Mouse (Mus musculus): ENCODE data around the gene Gzmm. TPM values are rescaled to one million over a fixed set of nuclear protein-coding genes. Genes with fewer than 3 reads are reported as not detected.

Gzmm gene
- total RNA-seq, 2 experiments from 2014 or later, result 3.3 to 4.0 TPM

DNA sequence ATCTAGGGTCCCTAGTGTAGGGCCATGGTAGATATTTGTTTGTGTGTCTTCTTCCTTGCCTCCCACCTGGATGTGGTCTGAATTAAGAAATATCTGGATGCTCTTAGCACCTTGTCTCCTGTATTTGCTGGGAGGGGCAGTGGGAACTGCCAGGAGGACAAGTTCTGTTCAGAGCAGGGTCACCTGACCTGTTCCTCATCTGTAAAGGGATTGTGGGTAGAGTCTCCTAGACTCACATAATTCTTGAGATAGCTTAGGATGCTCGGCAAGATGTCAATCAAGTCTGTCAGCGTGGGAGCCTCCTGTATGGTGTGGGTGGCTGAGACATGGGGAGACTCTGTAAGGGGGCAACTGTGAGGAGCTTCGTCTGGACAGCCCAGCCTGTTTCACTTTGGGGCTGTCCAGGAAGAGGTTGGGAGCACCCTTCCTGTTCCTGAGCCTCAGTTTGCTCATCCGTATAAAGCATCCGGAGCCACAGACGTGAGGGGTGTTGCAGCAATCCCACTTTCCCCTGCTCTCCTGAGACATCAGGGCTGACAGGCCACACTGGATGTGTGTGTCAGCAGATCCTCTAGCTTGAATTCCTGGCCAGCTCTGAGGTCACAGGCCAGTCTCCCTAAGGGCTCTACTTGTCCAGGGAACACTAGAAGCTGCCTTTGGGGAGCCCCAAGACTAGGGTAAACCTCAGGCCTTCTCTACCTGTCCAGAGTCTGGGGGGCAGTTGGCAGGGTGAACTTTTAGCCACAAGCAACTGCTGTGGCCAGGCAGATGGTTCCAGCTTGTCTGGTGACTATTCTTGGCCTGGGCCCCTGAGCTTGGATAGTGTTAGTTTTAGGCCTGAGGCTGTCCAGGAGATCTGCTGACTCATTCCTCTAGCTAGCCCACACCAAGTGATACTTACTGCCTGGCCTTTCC lies 4.8 kb upstream of the Gzmm start:
- no peak for TF ChIP-seq CTCF (conservative IDR thresholded peaks at IDR 0.05)
- DNase-seq (ENCODE audit: low spot score in 2 of 2), result no peak
- H3K27ac ChIP-seq, result peak overlapping the region; percentile 77
- H3K4me3 ChIP-seq, result peak overlapping the region; percentile 71

DNA sequence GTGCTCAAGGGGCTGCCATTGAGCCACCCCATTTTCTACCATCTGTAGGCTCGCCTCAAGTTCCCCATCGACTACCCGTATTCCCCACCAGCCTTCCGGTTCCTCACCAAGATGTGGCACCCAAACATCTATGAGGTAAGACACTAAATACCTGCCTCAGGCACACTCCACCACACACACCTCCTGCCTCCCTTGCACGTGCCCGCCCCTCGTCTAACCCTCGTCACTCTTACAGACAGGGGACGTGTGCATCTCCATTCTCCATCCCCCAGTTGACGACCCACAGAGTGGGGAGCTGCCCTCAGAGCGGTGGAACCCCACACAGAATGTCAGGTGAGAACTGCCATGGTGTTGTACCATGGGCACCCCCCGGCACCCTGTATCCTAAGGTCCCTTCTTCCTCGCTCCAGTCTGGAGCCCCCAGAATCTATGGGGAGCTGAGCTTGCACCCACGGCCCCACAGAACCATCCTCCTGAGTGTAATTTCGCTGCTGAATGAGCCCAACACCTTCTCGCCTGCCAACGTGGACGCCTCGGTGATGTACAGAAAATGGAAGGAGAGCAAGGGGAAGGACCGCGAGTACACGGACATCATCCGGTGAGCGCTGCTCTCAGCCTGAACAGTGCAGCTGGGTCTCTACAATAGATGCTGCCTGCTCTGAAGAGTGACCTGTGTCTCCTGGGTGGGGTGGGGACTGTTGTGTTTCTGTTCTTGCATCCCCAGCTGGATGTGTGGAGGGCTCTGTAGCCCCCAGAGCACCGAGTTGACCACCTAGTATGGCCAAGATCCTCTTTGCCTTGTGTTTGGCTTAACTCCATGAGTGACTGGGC lies 3.8 kb upstream of the Gzmm start:
- DNase-seq (ENCODE audit: low spot score in 2 of 2), result no peak
- no peak for TF ChIP-seq CTCF (conservative IDR thresholded peaks at IDR 0.05)
- Histone ChIP-seq H3K4me3 (no peak overlapping the region), H3K27ac (peak overlapping the region; percentile 77; the same call in 1 of the 2 replicates)

GRCm38 (mm10) chr10:79686219-79686618 lies 2.6 kb upstream of the Gzmm start:
- no peak overlapping the region for H3K27ac ChIP-seq
- no peak for TF ChIP-seq CTCF (conservative IDR thresholded peaks at IDR 0.05)
- H3K4me3 ChIP-seq, result no peak overlapping the region
- no peak for DNase-seq (ENCODE audit: low spot score in 2 of 2)

DNA sequence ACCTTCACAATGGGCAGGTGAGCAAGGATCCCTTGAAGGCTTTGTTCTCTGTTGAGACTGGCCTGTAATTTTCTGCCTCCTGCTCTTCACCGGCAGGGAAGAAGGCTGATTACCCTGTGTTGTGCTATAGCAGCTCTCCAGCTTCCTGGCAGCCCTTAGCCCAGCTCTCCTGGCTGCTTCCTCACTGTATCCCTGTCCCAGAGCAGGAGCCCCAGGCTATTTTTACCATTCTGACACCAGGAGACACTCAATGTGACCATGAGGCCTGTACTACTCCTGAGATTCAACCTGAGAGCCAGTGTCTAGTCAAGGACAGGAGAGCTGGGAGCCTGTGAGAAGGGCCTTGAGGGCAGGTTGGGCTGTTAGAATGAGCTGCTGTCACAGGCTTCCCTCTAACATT lies 2.1 kb upstream of the Gzmm start:
- DNase-seq (ENCODE audit: low spot score in 2 of 2), result no peak
- TF ChIP-seq CTCF (conservative IDR thresholded peaks at IDR 0.05), result no peak
- Histone ChIP-seq H3K4me3 (no peak overlapping the region), H3K27ac (no peak overlapping the region)

GRCm38 (mm10) chr10:79687513-79687912 lies 1.3 kb upstream of the Gzmm start:
- no peak overlapping the region for H3K4me3 ChIP-seq
- no peak for DNase-seq (ENCODE audit: low spot score in 2 of 2)
- no peak for TF ChIP-seq CTCF (conservative IDR thresholded peaks at IDR 0.05)
- H3K27ac ChIP-seq, result no peak overlapping the region

GRCm38 (mm10) chr10:79689178-79689577 lies 358 bp downstream of the Gzmm start:
- no peak for TF ChIP-seq CTCF (conservative IDR thresholded peaks at IDR 0.05)
- H3K4me3 ChIP-seq, result no peak overlapping the region

DNA sequence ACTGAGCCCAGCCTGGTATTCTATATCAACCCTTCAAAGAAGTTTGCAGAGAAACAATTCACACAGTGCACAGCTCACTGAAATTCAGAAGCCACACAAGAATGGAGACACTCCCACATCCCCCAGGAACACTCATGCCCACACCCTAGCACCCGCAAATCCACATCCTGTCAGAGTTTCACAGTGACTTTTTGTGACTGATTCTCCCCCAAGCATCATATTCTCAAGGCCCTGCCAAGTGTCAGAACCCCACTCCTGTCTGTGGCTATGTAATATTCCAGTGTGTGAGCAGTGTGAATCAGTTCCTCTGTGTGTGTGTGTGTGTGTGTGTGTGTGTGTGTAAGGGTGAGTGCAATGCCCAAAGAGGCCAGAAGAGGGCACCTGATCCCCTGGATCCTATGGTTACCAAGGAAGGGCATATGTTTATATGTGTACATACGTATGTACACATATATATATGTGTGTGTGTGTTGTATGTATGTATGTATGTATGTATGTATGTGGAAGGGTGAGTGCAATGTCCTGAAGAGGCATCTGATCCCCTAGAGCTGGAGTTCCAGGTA lies 3.2 kb downstream of the Gzmm start:
- no peak for DNase-seq (ENCODE audit: low spot score in 2 of 2)
- no peak overlapping the region for H3K27ac ChIP-seq
- H3K4me3 ChIP-seq, result no peak overlapping the region
- no peak for TF ChIP-seq CTCF (conservative IDR thresholded peaks at IDR 0.05)

More at GRCm38 (mm10) chr10:79689178-79689577, 358 bp downstream of the Gzmm start:
- no peak for DNase-seq (ENCODE audit: low spot score in 2 of 2)
- 0 out of 2 replicates have a peak overlapping the region, but pooled peaks have one; percentile 1 for H3K27ac ChIP-seq

DNA sequence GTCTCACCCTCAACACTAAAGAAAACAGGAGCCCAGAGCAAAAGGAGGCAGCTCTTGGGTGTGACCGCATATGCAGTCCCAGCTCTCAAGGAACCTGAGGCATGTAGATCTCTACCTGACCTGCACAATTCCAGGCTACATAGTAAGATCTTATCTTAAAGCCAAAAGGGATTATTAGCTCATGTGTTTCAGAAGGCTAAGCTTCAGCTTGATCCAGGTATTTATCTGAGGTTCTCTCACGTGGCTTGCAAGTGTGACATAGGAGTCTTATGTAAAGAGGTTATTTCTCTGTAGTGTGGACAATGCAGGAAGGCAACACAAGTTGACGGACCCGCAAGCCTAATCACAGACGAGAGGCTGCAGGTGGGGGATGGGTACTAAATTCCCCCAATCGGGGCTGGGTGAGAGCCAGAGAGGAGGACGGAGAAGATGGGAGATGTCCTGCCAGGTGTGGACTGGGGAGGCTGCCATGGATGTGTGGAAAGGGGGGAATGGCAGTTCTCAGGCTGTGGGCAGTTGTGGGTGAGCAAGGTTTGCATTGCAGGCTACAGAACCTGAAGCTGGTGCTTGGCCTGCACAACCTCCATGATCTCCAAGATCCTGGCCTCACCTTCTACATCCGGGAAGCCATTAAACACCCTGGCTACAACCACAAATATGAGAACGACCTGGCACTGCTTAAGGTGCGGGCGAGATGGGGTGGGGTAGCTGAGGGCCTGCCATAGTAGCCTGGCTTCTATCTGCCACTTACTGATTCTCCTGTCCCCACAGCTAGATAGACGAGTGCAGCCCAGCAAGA lies 5.0 kb downstream of the Gzmm start:
- Histone ChIP-seq H3K4me3 (no peak overlapping the region), H3K27ac (no peak overlapping the region)
- TF ChIP-seq CTCF (conservative IDR thresholded peaks at IDR 0.05), result no peak
- DNase-seq (ENCODE audit: low spot score in 2 of 2), result no peak

DNA sequence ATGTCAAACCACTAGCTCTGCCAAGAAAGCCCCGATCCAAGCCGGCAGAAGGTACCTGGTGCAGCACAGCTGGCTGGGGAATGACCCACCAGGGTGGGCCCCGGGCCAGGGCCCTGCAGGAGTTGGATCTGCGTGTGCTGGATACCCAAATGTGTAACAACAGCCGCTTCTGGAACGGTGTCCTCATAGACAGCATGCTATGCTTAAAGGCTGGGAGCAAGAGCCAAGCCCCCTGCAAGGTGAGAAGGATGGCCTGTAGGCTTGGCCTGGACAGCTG lies 5.5 kb downstream of the Gzmm start:
- no peak overlapping the region for H3K4me3 ChIP-seq
- no peak overlapping the region for H3K27ac ChIP-seq
- no peak for DNase-seq (ENCODE audit: low spot score in 2 of 2)
- TF ChIP-seq CTCF (conservative IDR thresholded peaks at IDR 0.05), result no peak

DNA sequence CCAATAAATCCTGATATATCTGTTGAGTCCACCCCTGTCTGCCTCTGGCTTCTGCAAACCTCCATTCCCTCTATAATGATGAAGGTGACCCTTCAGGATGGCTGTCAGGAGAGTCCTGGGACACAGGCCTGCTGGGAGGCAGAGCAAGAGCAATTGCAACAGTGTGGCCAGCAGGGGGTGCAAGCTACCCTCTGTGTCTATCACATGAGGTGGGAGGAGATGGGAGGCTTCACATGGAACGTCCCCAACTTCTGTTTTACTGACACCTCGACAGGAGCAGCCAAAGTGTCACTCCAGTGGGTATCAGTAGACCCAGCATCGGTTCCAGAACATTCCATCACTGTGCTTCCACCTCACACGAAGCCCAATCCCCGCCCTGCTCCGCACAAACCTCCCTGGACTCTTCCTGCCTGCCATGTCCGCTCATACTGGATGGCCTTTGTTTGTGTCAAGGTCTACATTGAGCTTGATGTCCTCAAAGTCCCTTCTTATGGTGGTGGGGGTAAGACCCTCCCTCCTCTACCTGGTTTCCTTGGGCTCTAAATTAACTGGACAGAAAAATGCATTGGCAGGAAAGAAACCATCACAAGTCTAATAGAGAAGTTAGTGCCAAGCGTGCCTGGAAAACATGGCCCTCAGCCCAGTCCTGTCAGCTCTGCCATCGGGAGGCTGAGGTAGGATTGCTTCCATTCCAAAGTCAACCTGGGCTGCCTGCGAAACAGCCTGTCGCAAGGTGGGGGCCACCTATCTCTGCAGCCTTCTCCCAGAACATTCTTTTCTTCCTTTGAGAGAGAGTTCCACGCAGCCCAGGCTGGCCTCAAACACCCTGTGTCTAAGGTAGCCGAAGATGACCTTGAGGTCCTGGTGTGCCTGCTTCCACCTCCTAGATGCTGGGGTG lies 6.7 kb downstream of the Gzmm start:
- Histone ChIP-seq H3K4me3 (no peak overlapping the region), H3K27ac (peak overlapping the region; percentile 66)
- peak; percentile 94 for TF ChIP-seq CTCF (conservative IDR thresholded peaks at IDR 0.05)
- DNase-seq (ENCODE audit: low spot score in 2 of 2), result peak; percentile 73 to 75

DNA sequence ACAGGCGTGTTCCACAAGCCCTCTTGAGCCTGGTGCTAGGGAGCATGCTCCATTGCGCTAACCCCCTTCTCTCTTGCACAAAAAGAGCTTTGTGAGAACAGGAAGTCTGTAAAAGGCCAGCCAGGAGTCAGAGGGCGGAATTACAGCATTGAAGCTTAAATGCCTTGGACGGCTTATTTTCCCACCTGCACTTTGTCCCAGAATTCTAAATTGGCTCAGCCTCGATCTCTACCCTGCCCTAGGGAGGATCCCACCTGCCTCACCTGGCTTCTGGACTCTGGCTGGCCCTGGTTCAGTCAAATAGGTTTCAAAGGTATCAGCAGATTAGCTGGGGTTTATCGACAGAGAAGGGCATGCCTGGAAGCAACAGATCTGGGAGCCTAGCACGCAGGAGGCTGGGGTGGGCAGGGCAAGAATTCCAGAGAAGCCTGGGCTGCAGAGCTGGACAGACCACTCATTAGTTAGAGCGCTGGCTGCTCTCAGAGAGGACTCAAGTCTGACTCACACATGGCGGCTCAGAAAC lies 7.4 kb downstream of the Gzmm start:
- no peak overlapping the region for H3K4me3 ChIP-seq
- peak overlapping the region; percentile 66 for H3K27ac ChIP-seq
- no peak for TF ChIP-seq CTCF (conservative IDR thresholded peaks at IDR 0.05)
- no peak for DNase-seq (ENCODE audit: low spot score in 2 of 2)
